ENCODE assay signal across 25 mouse cellular contexts in genomic region chr7:92509090-92509489, GRCm38 (mm10).
"Had no signal": no experiment of that assay in that cellular context is flagged by ENCODE, and none has a peak within 500 bp of the region (broad histone marks: within the 10 kb centered on the region; RNA-seq: fewer than 3 reads in every experiment).

No protein-coding gene starts in this region.

- H3K27ac ChIP-seq: heart, embryonic 10.5 days; hindbrain, embryonic 10.5 days; hindbrain, embryonic 12.5 days; hindbrain, embryonic 14.5 days; intestine, embryonic 15.5 days; layer of hippocampus, adult 2 months; left cerebral cortex, adult 2 months; limb, embryonic 13.5 days; liver, embryonic 13.5 days; liver, embryonic 15.5 days had no signal

- H3K4me1 ChIP-seq: heart, embryonic 10.5 days; heart, embryonic 12.5 days; hindbrain, embryonic 10.5 days; hindbrain, embryonic 12.5 days; intestine, embryonic 15.5 days; liver, embryonic 13.5 days; liver, embryonic 15.5 days had no signal

- ATAC-seq: hindbrain, embryonic 16.5 days; inflammation-experienced regulatory T-cells, adult 6 months; intestine, embryonic 15.5 days; intestine, postnatal 0 days had no signal

- H3K9ac ChIP-seq: heart, embryonic 12.5 days; hindbrain, embryonic 12.5 days; hindbrain, embryonic 14.5 days; intestine, embryonic 15.5 days; limb, embryonic 13.5 days; liver, embryonic 13.5 days; liver, embryonic 15.5 days had no signal

- H3K9me3 ChIP-seq: heart, embryonic 10.5 days; heart, embryonic 12.5 days; hindbrain, embryonic 10.5 days; hindbrain, embryonic 12.5 days; intestine, embryonic 15.5 days; limb, embryonic 13.5 days; liver, embryonic 13.5 days; liver, embryonic 15.5 days had no signal

- H3K4me3 ChIP-seq: heart, embryonic 10.5 days; heart, embryonic 12.5 days; hindbrain, embryonic 10.5 days; hindbrain, embryonic 12.5 days; intestine, embryonic 15.5 days; layer of hippocampus, adult 2 months; left cerebral cortex, adult 2 months; limb, embryonic 13.5 days; liver, embryonic 13.5 days; liver, embryonic 15.5 days had no signal

- H3K4me2 ChIP-seq: heart, embryonic 12.5 days; hindbrain, embryonic 12.5 days; hindbrain, embryonic 14.5 days; intestine, embryonic 15.5 days; limb, embryonic 13.5 days; liver, embryonic 11.5 days; liver, embryonic 13.5 days; liver, embryonic 15.5 days had no signal

- H3K36me3 ChIP-seq: heart, embryonic 10.5 days; heart, embryonic 12.5 days; hindbrain, embryonic 10.5 days; hindbrain, embryonic 12.5 days; intestine, embryonic 15.5 days; limb, embryonic 13.5 days; liver, embryonic 13.5 days; liver, embryonic 15.5 days had no signal

- H3K27me3 ChIP-seq: heart, embryonic 12.5 days; hindbrain, embryonic 12.5 days; intestine, embryonic 15.5 days; liver, embryonic 13.5 days; liver, embryonic 15.5 days had no signal

- DNase-seq: gastrocnemius, postnatal 25 days; heart, adult 18-20 months; heart, postnatal 10 days; heart, postnatal 4 days; kidney, adult 18-20 months; kidney, adult 8-10 months; kidney, postnatal 10 days; kidney, postnatal 25 days; kidney, postnatal 4 days; liver; liver, embryonic 13.5 days had no signal
